Mouse (Mus musculus): Measurements from ENCODE around the gene Slc27a1. TPM values are rescaled to one million over a fixed set of nuclear protein-coding genes. Genes with fewer than 3 reads are reported as not detected.
A peak's percentile ranks its signal among the peaks of the same experiment; 100 is the strongest.

Gene Slc27a1
- polyA plus RNA-seq, 1 experiment from 2014 or later: 29.4 TPM

- peaks cover 12% of the 10 kb centered on the region; the same call in 1 of the 2 replicates for H3K4me1 ChIP-seq (ENCODE audit: control insufficient read depth, insufficient read depth, low read length)
- H3K9me3 ChIP-seq (ENCODE audit: control insufficient read depth, low read depth, low read length): peaks cover 9% of the 10 kb centered on the region; the same call in 1 of the 2 replicates
- H3K4me2 ChIP-seq (replicated peaks; ENCODE audit: low read depth, low read length): no peak overlapping the region
- peak overlapping the region; percentile 52; the same call in 1 of the 2 replicates for H3K27ac ChIP-seq (ENCODE audit: low read length)
- WGBS: 46% methylated on average over 9 of the region's 9 CpGs
- H3K36me3 ChIP-seq (ENCODE audit: control insufficient read depth, insufficient read depth, low read length): peaks cover 22% of the 10 kb centered on the region
- H3K9ac ChIP-seq (replicated peaks; ENCODE audit: low read depth, low read length): no peak overlapping the region
- no peaks in the 10 kb centered on the region for H3K27me3 ChIP-seq (ENCODE audit: control insufficient read depth, insufficient read depth, low read length)
- ATAC-seq (ENCODE audit: insufficient number of reproducible peaks, insufficient read depth, low FRiP score, low read depth): no peak
- no peak overlapping the region for H3K4me3 ChIP-seq (ENCODE audit: low read depth, low read length)
Measured at GRCm38 (mm10) chr8:71627265-71628099, 58.8 kb downstream of the Slc27a1 start.

DNA sequence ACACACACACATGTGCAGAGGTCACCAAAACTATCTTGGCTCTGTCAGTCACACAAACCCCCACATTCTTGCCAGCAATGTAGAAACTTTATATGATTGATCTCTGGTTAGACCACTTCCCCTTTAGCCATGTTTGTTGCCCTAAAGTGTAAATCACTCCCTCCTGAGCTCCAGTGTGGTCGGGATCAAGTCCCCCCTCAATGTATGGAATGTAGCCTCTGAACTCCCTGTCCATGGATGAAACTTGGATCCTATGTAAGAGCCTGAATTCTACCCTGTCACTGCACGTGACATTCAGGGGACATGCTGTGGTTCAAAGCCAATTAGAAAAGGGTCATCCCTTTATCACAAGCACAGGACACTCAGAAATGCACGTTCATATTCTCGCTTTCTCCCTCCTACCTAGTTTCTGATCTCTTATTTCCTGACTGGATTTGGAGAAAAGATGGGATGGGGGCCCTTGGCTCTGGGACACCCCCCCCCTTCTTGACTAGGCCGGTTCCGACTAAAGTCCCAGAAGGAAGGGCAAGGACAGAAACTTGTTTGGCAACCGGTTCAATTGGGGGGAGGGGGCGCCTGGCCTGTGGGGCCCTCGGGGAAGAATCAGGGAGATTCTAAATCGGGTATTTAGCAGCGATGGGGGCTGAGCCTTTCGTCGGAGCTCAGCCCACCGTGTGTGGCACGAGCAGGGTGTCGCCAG, 59.9 kb downstream of the Slc27a1 start:
- Histone ChIP-seq H3K36me3 (ENCODE audit: control insufficient read depth, insufficient read depth, low read length) (peaks cover 12% of the 10 kb centered on the region), H3K4me2 (replicated peaks; ENCODE audit: low read depth, low read length) (peak overlapping the region; percentile 98), H3K27ac (ENCODE audit: low read length) (peak overlapping the region; percentile 61), H3K9me3 (ENCODE audit: control insufficient read depth, low read depth, low read length) (peaks cover 8% of the 10 kb centered on the region; the same call in 1 of the 2 replicates), H3K27me3 (ENCODE audit: control insufficient read depth, insufficient read depth, low read length) (no peaks in the 10 kb centered on the region), H3K4me3 (ENCODE audit: low read depth, low read length) (peak overlapping the region; percentile 49), H3K4me1 (ENCODE audit: control insufficient read depth, insufficient read depth, low read length) (peaks cover 12% of the 10 kb centered on the region; the same call in 1 of the 2 replicates), H3K9ac (replicated peaks; ENCODE audit: low read depth, low read length) (peak overlapping the region; percentile 51)
- no peak for ATAC-seq (ENCODE audit: insufficient number of reproducible peaks, insufficient read depth, low FRiP score, low read depth)
- 7% methylated on average over 16 of the region's 16 CpGs for WGBS

- peak; percentile 87 for ATAC-seq (ENCODE audit: insufficient number of reproducible peaks, insufficient read depth, low FRiP score, low read depth)
- peak overlapping the region; percentile 49 for H3K4me3 ChIP-seq (ENCODE audit: low read depth, low read length)
- H3K4me1 ChIP-seq (ENCODE audit: control insufficient read depth, insufficient read depth, low read length): peaks cover 12% of the 10 kb centered on the region; the same call in 1 of the 2 replicates
Measured at GRCm38 (mm10) chr8:71629096-71629697, 60.5 kb downstream of the Slc27a1 start.

DNA sequence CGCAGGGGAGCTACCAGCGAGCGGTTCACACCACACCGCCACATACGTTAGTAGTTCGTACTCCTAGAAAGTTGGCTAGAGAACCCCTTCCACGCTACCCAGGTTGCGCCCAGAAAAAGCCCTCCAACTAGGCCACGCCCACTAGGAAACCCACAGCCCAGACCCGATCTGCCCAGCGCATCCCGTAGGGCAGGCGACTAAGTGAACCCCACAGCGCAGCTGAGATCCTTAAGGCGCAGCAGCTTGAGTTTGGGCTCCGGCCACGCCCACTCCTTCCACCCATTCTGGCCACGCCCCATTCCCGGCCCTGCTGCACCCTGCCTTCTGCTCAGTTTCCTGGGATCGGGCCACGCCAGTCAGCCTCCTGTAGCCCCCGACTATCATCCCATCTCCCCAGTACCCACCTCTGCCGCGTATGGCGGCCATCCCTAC, 61.1 kb downstream of the Slc27a1 start:
- Histone ChIP-seq H3K27me3 (ENCODE audit: control insufficient read depth, insufficient read depth, low read length) (no peaks in the 10 kb centered on the region), H3K4me1 (ENCODE audit: control insufficient read depth, insufficient read depth, low read length) (peaks cover 12% of the 10 kb centered on the region; the same call in 1 of the 2 replicates), H3K9ac (replicated peaks; ENCODE audit: low read depth, low read length) (peak overlapping the region; percentile 21; the same call in 1 of the 2 replicates), H3K4me3 (ENCODE audit: low read depth, low read length) (peak overlapping the region; percentile 49), H3K36me3 (ENCODE audit: control insufficient read depth, insufficient read depth, low read length) (peaks cover 4% of the 10 kb centered on the region), H3K4me2 (replicated peaks; ENCODE audit: low read depth, low read length) (peak overlapping the region; percentile 98), H3K27ac (ENCODE audit: low read length) (peak overlapping the region; percentile 55; the same call in 1 of the 2 replicates), H3K9me3 (ENCODE audit: control insufficient read depth, low read depth, low read length) (peaks cover 8% of the 10 kb centered on the region; the same call in 1 of the 2 replicates)
- peak; percentile 26; the same call in 1 of the 2 replicates for ATAC-seq (ENCODE audit: insufficient number of reproducible peaks, insufficient read depth, low FRiP score, low read depth)
- WGBS: 2% methylated on average over 25 of the region's 25 CpGs

More at GRCm38 (mm10) chr8:71629096-71629697, 60.5 kb downstream of the Slc27a1 start:
- H3K27ac ChIP-seq (ENCODE audit: low read length): peak overlapping the region; percentile 61
- H3K27me3 ChIP-seq (ENCODE audit: control insufficient read depth, insufficient read depth, low read length): no peaks in the 10 kb centered on the region
- WGBS: under 1% methylated on average over 54 of the region's 55 CpGs
- H3K36me3 ChIP-seq (ENCODE audit: control insufficient read depth, insufficient read depth, low read length): peaks cover 5% of the 10 kb centered on the region
- H3K9me3 ChIP-seq (ENCODE audit: control insufficient read depth, low read depth, low read length): peaks cover 8% of the 10 kb centered on the region; the same call in 1 of the 2 replicates
- peak overlapping the region; percentile 51 for H3K9ac ChIP-seq (replicated peaks; ENCODE audit: low read depth, low read length)
- peak overlapping the region; percentile 98 for H3K4me2 ChIP-seq (replicated peaks; ENCODE audit: low read depth, low read length)

GRCm38 (mm10) chr8:71630761-71631160, 62.1 kb downstream of the Slc27a1 start:
- peaks cover 2% of the 10 kb centered on the region; the same call in 1 of the 2 replicates for H3K36me3 ChIP-seq (ENCODE audit: control insufficient read depth, insufficient read depth, low read length)
- peaks cover 12% of the 10 kb centered on the region; the same call in 1 of the 2 replicates for H3K4me1 ChIP-seq (ENCODE audit: control insufficient read depth, insufficient read depth, low read length)
- H3K9ac ChIP-seq (replicated peaks; ENCODE audit: low read depth, low read length): no peak overlapping the region
- no peak overlapping the region for H3K4me3 ChIP-seq (ENCODE audit: low read depth, low read length)
- 77% methylated on average over 6 of the region's 6 CpGs for WGBS
- no peaks in the 10 kb centered on the region for H3K27me3 ChIP-seq (ENCODE audit: control insufficient read depth, insufficient read depth, low read length)
- H3K4me2 ChIP-seq (replicated peaks; ENCODE audit: low read depth, low read length): no peak overlapping the region
- ATAC-seq (ENCODE audit: insufficient number of reproducible peaks, insufficient read depth, low FRiP score, low read depth): no peak
- peaks cover 8% of the 10 kb centered on the region; the same call in 1 of the 2 replicates for H3K9me3 ChIP-seq (ENCODE audit: control insufficient read depth, low read depth, low read length)
- H3K27ac ChIP-seq (ENCODE audit: low read length): no peak overlapping the region

GRCm38 (mm10) chr8:71631897-71632296, 63.2 kb downstream of the Slc27a1 start:
- no peak overlapping the region for H3K27ac ChIP-seq (ENCODE audit: low read length)
- H3K4me1 ChIP-seq (ENCODE audit: control insufficient read depth, insufficient read depth, low read length): peaks cover 12% of the 10 kb centered on the region; the same call in 1 of the 2 replicates
- H3K9me3 ChIP-seq (ENCODE audit: control insufficient read depth, low read depth, low read length): peaks cover 8% of the 10 kb centered on the region; the same call in 1 of the 2 replicates
- H3K36me3 ChIP-seq (ENCODE audit: control insufficient read depth, insufficient read depth, low read length): no peaks in the 10 kb centered on the region
- no peak for ATAC-seq (ENCODE audit: insufficient number of reproducible peaks, insufficient read depth, low FRiP score, low read depth)
- no peak overlapping the region for H3K4me2 ChIP-seq (replicated peaks; ENCODE audit: low read depth, low read length)
- H3K9ac ChIP-seq (replicated peaks; ENCODE audit: low read depth, low read length): no peak overlapping the region
- 48% methylated on average over 2 of the region's 2 CpGs for WGBS
- no peaks in the 10 kb centered on the region for H3K27me3 ChIP-seq (ENCODE audit: control insufficient read depth, insufficient read depth, low read length)
- no peak overlapping the region for H3K4me3 ChIP-seq (ENCODE audit: low read depth, low read length)

GRCm38 (mm10) chr8:71633164-71633563, 64.5 kb downstream of the Slc27a1 start:
- Histone ChIP-seq H3K4me2 (replicated peaks; ENCODE audit: low read depth, low read length) (no peak overlapping the region), H3K36me3 (ENCODE audit: control insufficient read depth, insufficient read depth, low read length) (no peaks in the 10 kb centered on the region), H3K4me1 (ENCODE audit: control insufficient read depth, insufficient read depth, low read length) (peaks cover 7% of the 10 kb centered on the region; the same call in 1 of the 2 replicates), H3K4me3 (ENCODE audit: low read depth, low read length) (no peak overlapping the region), H3K27me3 (ENCODE audit: control insufficient read depth, insufficient read depth, low read length) (no peaks in the 10 kb centered on the region), H3K27ac (ENCODE audit: low read length) (no peak overlapping the region), H3K9ac (replicated peaks; ENCODE audit: low read depth, low read length) (no peak overlapping the region), H3K9me3 (ENCODE audit: control insufficient read depth, low read depth, low read length) (peaks cover 8% of the 10 kb centered on the region; the same call in 1 of the 2 replicates)
- ATAC-seq (ENCODE audit: insufficient number of reproducible peaks, insufficient read depth, low FRiP score, low read depth): no peak
- 13% methylated on average over 19 of the region's 22 CpGs for WGBS
